Mouse (Mus musculus) liver, adult 2 months (tissue): ENCODE data around the gene Knstrn.

Experiments used
- CTCF ChIP-seq: fragments of 200-500 bp; IDR thresholded peaks from 2 replicates; pipeline ENCODE4 v1.5.1; 2011; ENCODE audit warnings: low read depth, low read length, control low read depth
- POLR2A ChIP-seq: fragments of 200-500 bp; IDR thresholded peaks from 2 replicates; pipeline ENCODE4 v1.6.1; 2011; ENCODE audit warnings: low read length, control low read depth; ENCODE audit not compliant: insufficient read depth; ENCODE audit errors: extremely low read depth

DNA sequence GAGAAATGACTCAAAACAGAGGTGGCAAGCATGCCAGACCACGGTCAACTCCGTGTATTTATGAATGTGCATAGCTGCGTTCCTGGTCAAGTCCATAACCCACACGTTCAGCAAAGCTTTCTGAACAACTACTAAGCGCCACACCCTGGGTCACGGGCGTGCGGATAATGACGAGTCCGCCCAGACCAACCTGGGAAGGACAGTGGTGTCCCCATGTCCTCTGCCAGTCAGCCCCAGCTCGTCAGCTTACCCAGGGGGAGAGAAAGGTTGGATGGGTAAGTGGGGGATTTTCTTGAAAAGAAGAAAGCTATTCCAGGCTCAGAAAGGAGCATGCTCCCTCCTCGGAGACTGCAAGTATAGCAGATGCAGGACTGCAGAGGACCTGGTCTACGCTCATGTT is 73.6 kb downstream of the Knstrn start:
- TF ChIP-seq CTCF (no peak), POLR2A (no peak)
